Mouse (Mus musculus) megakaryocyte, embryonic 14.5 days (primary cell): ENCODE measurements around the gene Egln1.

ENCODE experiments used
- FLI1 ChIP-seq: IDR thresholded peaks from 2 replicates; pipeline ENCODE4 v1.6.1; 2012; ENCODE audit warnings: low read length, inconsistent platforms, mixed read lengths
- GATA1 ChIP-seq: IDR thresholded peaks from 3 replicates; pipeline ENCODE4 v1.6.1; 2012; ENCODE audit warnings: mixed read lengths, low read length, inconsistent platforms, borderline replicate concordance

DNA sequence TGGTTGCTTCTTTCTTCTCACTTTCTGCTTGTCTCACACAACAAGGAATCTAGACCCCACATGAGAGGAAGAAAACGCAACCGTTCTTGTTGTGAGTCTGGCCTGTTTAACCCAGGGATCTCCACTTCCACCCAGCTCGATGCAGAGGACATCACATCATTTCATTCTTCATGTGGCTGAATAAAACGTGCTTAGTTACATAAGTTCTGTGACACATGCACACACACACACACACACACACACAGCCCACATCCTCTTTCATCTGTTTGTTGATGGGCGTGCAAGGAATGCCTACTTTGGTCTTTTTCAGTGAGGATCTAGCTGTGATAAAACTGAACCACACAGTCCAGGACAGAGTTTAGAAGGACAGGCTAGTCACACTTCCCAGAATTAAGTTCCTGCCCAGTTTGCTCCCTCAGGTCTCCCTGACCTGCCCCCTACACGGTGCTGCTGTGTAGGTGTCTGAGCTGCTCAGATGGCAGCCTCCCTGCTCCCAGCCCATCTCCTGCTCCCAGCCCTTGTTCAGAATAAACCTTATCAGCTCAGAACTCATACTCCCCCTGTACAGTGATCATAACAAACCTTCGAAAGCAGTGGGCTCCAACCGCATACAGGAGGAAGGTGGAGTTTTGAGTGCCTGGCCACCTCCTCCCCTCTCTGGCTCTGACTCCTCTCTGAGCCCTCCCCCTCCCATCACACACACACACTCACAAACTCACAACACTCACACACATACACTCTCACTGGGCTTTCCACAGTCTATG, 10.5 kb upstream of the Egln1 start:
- TF ChIP-seq FLI1 (no peak), GATA1 (no peak)
